Mouse (Mus musculus) liver, embryonic 15.5 days (tissue): ENCODE measurements around the gene Kifc5b. TPM values are rescaled to one million over a fixed set of nuclear protein-coding genes. Genes with fewer than 3 reads are reported as not detected.
A peak's percentile ranks its signal among the peaks of the same experiment; 100 is the strongest.

Source experiments
- ATAC-seq: fragments of 200-750 bp; cut with Nextera tagmentation; 2 replicates; pipeline ENCODE4 v1.8.0; 2017; ENCODE audit warnings: moderate number of reproducible peaks, mild to moderate bottlenecking, moderate library complexity; ENCODE audit not compliant: insufficient read depth
- H3K27ac ChIP-seq: fragments of 300-500 bp; sonication (generic); replicated peaks from 2 replicates; pipeline ENCODE4 v1.5.1; 2015; ENCODE audit warnings: mild to moderate bottlenecking, inconsistent platforms
- H3K27me3 ChIP-seq: fragments of 300-500 bp; sonication (generic); 2 replicates; pipeline ENCODE4 v1.6.1; 2015; ENCODE audit warnings: mild to moderate bottlenecking, inconsistent platforms
- H3K36me3 ChIP-seq: fragments of 300-500 bp; sonication (generic); replicated peaks from 2 replicates; pipeline ENCODE4 v1.6.1; 2015; ENCODE audit warnings: moderate library complexity, mild to moderate bottlenecking, inconsistent platforms
- H3K4me1 ChIP-seq: fragments of 300-500 bp; sonication (generic); replicated peaks from 2 replicates; pipeline ENCODE4 v1.6.1; 2015; ENCODE audit warnings: inconsistent platforms
- H3K4me2 ChIP-seq: fragments of 300-500 bp; sonication (generic); 2 replicates; pipeline ENCODE4 v1.6.1; 2015; ENCODE audit warnings: moderate library complexity, mild to moderate bottlenecking, inconsistent platforms
- H3K4me3 ChIP-seq: fragments of 300-500 bp; sonication (generic); replicated peaks from 2 replicates; pipeline ENCODE4 v1.5.1; 2015; ENCODE audit warnings: mild to moderate bottlenecking, inconsistent platforms
- H3K9ac ChIP-seq: fragments of 300-500 bp; sonication (generic); 2 replicates; pipeline ENCODE4 v1.6.1; 2015; ENCODE audit warnings: moderate library complexity, mild to moderate bottlenecking, inconsistent platforms
- H3K9me3 ChIP-seq: fragments of 300-500 bp; sonication (generic); replicated peaks from 2 replicates; pipeline ENCODE4 v1.6.1; 2016; ENCODE audit warnings: inconsistent platforms
- WGBS: fragments of 180-500 bp; shearing (Covaris S2); methylation state at CpG from one replicate; pipeline ENCODE4 v1.1.7; 2015; ENCODE audit warnings: mixed read lengths; ENCODE audit not compliant: insufficient replicate concordance; 5-methylcytosine and 5-hydroxymethylcytosine counted together
- polyA plus RNA-seq: library from polyadenylated mRNA; unstranded; fragments of >200 nt; fragmentation: Nextera tagmentation; extraction: Ambion mirVana; gene quantifications from 2 replicates; pipeline ENCODE4 v1.2.1, GENCODE M21; 2015

The Kifc5b gene
- polyA plus RNA-seq, 1 experiment from 2014 or later: 5.2 TPM

- peaks cover 67% of the 10 kb centered on the region for H3K4me1 ChIP-seq
- peak overlapping the region; percentile 77 for H3K4me3 ChIP-seq
- H3K27me3 ChIP-seq: no peaks in the 10 kb centered on the region
- 42% methylated on average over 16 of the region's 16 CpGs for WGBS
- H3K9me3 ChIP-seq: no peaks in the 10 kb centered on the region
- H3K27ac ChIP-seq: peak overlapping the region; percentile 83
- peaks cover 39% of the 10 kb centered on the region for H3K36me3 ChIP-seq
- peak overlapping the region; percentile 75 for H3K9ac ChIP-seq
- no peak for ATAC-seq
- H3K4me2 ChIP-seq: peak overlapping the region; percentile 97
Observed at GRCm38 (mm10) chr17:26937883-26938695, 21.2 kb downstream of the Kifc5b start.

- Histone ChIP-seq H3K4me3 (peak overlapping the region; percentile 77), H3K27ac (peak overlapping the region; percentile 83), H3K9ac (peak overlapping the region; percentile 75), H3K4me1 (peaks cover 61% of the 10 kb centered on the region), H3K4me2 (peak overlapping the region; percentile 97), H3K27me3 (no peaks in the 10 kb centered on the region), H3K9me3 (no peaks in the 10 kb centered on the region), H3K36me3 (peaks cover 39% of the 10 kb centered on the region)
- WGBS: under 1% methylated on average over 22 of the region's 22 CpGs
- ATAC-seq: no peak
Observed at GRCm38 (mm10) chr17:26938731-26939130, 21.8 kb downstream of the Kifc5b start.

DNA sequence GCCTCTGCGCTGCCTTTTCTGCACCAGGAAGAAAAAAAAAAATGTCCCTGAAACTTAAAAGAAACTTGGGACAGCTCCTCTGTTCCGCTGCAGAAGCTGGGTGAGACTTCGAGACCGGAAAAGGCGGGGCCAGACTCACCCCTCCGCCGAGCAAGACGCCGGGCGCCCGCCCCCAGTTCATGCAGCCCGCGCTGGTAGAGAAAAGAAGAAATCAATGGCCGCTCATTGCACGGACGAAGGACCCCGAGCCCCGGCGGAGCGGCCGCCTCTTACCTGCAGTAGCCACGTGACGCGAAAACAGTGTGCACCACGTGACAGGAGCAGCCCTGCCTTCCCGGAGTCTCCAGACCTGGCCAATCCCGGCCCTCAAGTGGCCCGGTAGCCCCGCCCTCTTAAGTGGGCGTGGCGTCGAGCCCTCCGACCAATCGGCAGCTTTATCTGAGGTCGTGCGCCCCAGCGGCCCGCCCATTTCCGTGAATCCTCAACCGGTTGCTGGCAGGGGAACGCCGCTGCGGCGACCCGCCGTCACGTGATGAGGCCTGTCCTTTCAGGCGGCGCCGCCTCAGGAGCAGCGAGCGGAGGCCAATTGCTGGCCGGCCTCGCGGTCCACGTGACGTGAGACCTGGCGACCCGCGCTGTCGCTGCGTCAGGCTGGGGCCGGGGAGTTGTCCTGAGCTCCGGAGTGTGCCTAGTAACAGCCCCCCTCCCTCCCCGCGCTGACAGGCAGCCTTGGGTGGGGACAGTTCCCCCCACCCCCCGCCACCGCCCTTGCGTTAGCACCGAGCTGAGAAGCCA, 22.5 kb downstream of the Kifc5b start, which contains the start of gene Cuta:
Gene Cuta (minus strand): TSS at position 392 of the 795 bp plus-strand sequence.
- peak; percentile 92 for ATAC-seq
- Histone ChIP-seq H3K9ac (peak within 1 kb of the TSS; percentile 83), H3K36me3 (peaks cover 35% of the 10 kb centered on the region), H3K4me1 (peaks cover 54% of the 10 kb centered on the region), H3K27me3 (no peaks in the 10 kb centered on the region), H3K4me2 (peak within 1 kb of the TSS; percentile 97), H3K27ac (peak within 1 kb of the TSS; percentile 96), H3K4me3 (peak within 1 kb of the TSS; percentile 77), H3K9me3 (no peaks in the 10 kb centered on the region)
- WGBS: under 1% methylated on average over 69 of the region's 70 CpGs

DNA sequence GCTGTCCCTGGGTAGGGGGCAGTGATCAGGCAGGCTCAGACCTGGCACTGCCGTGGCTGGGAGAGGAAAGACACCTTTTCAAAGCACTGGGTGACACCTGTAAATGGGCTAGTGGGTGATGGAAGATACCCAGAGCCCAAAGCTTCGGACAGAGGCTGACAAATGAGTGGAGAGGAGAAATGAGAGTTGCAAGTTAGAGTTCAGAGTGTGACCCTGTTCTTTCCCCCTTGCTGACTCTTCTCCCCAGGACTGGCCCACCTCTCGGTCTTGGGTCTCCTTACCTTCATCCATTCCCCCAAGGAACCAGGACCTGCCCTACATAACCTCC, 23.0 kb downstream of the Kifc5b start:
- H3K9ac ChIP-seq: peak overlapping the region; percentile 83
- peak overlapping the region; percentile 77 for H3K4me3 ChIP-seq
- H3K36me3 ChIP-seq: peaks cover 29% of the 10 kb centered on the region
- peak overlapping the region; percentile 97 for H3K4me2 ChIP-seq
- WGBS: 5% methylated on average over 3 of the region's 3 CpGs
- H3K27me3 ChIP-seq: 0 out of 2 replicates have a peak, but pooled peaks cover 2% of the 10 kb centered on the region
- peak overlapping the region; percentile 96 for H3K27ac ChIP-seq
- H3K9me3 ChIP-seq: no peaks in the 10 kb centered on the region
- ATAC-seq: no peak
- H3K4me1 ChIP-seq: peaks cover 53% of the 10 kb centered on the region

- no peak for ATAC-seq
- peaks cover 16% of the 10 kb centered on the region for H3K36me3 ChIP-seq
- WGBS: 8% methylated on average over 19 of the region's 24 CpGs
- H3K9ac ChIP-seq: peak within 1 kb of the TSS; percentile 83
- peak within 1 kb of the TSS; percentile 96 for H3K27ac ChIP-seq
- peaks cover 59% of the 10 kb centered on the region for H3K4me1 ChIP-seq
- H3K4me2 ChIP-seq: peak within 1 kb of the TSS; percentile 97
- H3K27me3 ChIP-seq: peaks cover 14% of the 10 kb centered on the region; the same call in 1 of the 2 replicates
- H3K9me3 ChIP-seq: no peaks in the 10 kb centered on the region
- H3K4me3 ChIP-seq: peak within 1 kb of the TSS; percentile 77
Observed at GRCm38 (mm10) chr17:26941031-26941789, 24.3 kb downstream of the Kifc5b start, which contains the start of gene Syngap1. Gene Syngap1 (plus strand): TSS chr17:26941253.

DNA sequence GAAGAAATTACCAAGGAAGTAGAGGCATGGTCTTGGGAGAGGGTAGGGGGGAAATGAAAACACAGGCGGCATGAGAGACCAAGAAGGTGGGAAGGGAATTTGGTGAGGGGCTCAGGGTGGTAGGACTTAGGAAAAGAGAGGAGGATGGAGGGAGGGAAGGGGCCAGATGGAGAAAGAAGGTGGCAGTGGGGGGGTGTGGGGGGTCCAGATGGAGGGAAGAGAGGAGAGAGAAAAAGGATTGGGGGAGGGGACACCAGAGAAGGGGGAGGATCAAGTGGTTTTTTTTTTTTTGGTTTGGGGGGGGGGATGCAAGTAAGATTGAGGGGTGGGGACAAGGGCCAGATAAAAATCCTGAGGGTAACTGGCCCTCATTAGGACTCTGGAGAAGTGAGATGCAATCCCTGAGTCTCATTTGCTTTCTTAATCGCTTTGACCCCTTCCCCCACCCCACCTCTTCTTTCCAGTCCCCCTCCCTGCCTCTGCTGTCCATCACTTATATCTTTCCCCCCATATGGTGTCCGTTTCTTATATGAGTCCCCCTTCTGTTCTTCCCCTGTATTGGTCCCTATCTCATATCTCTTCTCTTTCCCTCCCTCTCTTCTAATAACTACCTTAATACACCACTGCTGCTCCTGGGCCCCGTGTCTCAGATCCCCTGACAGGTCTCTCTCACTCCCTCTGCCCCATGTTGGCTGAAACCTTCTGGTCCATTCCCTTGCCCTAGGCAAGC, 25.1 kb downstream of the Kifc5b start:
- peaks cover 9% of the 10 kb centered on the region for H3K36me3 ChIP-seq
- WGBS: 19% methylated on average over 4 of the region's 4 CpGs
- H3K27me3 ChIP-seq: peaks cover 14% of the 10 kb centered on the region; the same call in 1 of the 2 replicates
- H3K9me3 ChIP-seq: no peaks in the 10 kb centered on the region
- ATAC-seq: no peak
- no peak overlapping the region for H3K9ac ChIP-seq
- peak overlapping the region; percentile 97 for H3K4me2 ChIP-seq
- no peak overlapping the region; the same call in 1 of the 2 replicates for H3K27ac ChIP-seq
- peaks cover 62% of the 10 kb centered on the region for H3K4me1 ChIP-seq
- peak overlapping the region; percentile 38; the same call in 1 of the 2 replicates for H3K4me3 ChIP-seq

- Histone ChIP-seq H3K9me3 (no peaks in the 10 kb centered on the region), H3K9ac (peak overlapping the region; percentile 58), H3K4me2 (peak overlapping the region; percentile 85), H3K4me3 (peak overlapping the region; percentile 51), H3K36me3 (no peaks in the 10 kb centered on the region), H3K27ac (peak overlapping the region; percentile 10; the same call in 1 of the 2 replicates), H3K4me1 (peaks cover 64% of the 10 kb centered on the region), H3K27me3 (peaks cover 36% of the 10 kb centered on the region)
- no peak for ATAC-seq
- WGBS: 38% methylated on average over 13 of the region's 13 CpGs
Observed at GRCm38 (mm10) chr17:26945824-26946495, 29.1 kb downstream of the Kifc5b start.

GRCm38 (mm10) chr17:26946567-26946966, 29.7 kb downstream of the Kifc5b start:
- Histone ChIP-seq H3K4me1 (peaks cover 64% of the 10 kb centered on the region), H3K27me3 (peaks cover 42% of the 10 kb centered on the region), H3K27ac (peak overlapping the region; percentile 10; the same call in 1 of the 2 replicates), H3K9ac (peak overlapping the region; percentile 58), H3K9me3 (no peaks in the 10 kb centered on the region), H3K4me2 (peak overlapping the region; percentile 85), H3K36me3 (no peaks in the 10 kb centered on the region), H3K4me3 (peak overlapping the region; percentile 51)
- ATAC-seq: peak; percentile 56
- 4% methylated on average over 37 of the region's 37 CpGs for WGBS

DNA sequence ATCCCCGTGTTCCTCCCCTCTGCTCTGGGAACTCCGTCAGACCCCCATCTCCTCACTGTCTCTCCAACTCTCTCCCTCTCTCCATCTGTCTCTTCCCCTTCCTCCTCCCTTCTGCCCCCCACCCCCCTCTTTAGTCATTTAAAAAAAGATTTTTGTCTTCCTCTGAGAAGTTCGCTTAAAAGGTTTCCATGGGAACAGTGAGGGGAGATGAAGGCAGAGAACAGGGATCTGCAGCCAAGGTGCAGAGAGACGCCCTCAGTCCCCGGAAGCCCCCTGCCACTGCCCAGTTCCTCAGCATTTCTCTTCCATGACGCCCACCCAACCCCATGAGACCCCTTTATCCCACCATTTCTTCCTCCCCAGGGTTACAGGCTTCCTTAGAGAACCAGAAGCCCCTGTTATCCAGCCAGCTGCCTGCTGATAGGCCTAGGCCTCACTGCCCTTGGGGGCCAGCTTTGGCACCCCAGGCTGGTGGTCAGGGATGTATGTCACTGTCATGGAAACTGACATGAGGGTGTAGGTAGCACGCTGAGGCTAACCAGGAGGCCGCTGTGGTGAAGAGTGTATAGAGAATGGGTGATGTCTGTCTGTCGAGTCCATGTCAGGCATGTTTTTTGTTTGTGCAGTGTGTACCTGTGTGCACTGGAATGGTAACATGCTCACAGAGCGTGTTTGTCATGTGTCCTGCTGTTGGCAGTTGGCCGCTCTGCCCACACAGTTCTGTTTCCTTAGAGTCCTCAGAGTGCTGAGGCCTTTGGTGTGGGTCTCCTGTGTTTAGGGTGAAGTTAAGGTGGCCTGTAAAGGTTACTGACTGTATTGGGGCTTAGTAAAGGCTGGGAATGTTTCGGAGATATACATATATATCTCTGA, 30.6 kb downstream of the Kifc5b start:
- H3K4me3 ChIP-seq: peak overlapping the region; percentile 51
- no peaks in the 10 kb centered on the region for H3K36me3 ChIP-seq
- no peaks in the 10 kb centered on the region for H3K9me3 ChIP-seq
- peaks cover 64% of the 10 kb centered on the region for H3K4me1 ChIP-seq
- 73% methylated on average over 12 of the region's 12 CpGs for WGBS
- no peak for ATAC-seq
- peak overlapping the region; percentile 85 for H3K4me2 ChIP-seq
- H3K27ac ChIP-seq: no peak overlapping the region
- peaks cover 51% of the 10 kb centered on the region for H3K27me3 ChIP-seq
- no peak overlapping the region for H3K9ac ChIP-seq
